Mouse (Mus musculus): ENCODE data around the gene Sox10.
A peak's percentile ranks its signal among the peaks of the same experiment; 100 is the strongest.

DNA sequence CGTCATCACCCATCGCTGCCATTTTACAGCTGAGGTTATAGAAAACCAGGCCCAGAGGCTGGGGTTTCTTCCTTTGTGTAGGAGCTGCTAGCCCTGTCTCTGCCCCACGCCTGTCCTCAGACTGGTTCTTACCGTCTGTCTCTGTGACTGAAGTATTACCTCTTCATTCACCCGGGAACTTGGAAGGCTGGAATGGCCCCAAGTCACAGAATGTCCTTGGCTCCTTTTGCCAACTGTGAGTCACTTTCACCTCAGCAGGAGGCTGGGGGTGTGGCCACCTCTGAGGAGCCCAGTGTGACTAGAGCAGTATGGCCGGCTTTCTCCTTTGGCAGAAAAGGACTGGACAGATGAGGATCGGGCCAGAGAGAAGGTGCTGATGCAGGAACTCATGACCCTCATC, 33.6 kb downstream of the Sox10 start:
- TF ChIP-seq POLR2A (IDR thresholded peaks at IDR 0.05; ENCODE audit: borderline replicate concordance, insufficient read depth, low read length): peak; percentile 26; the same call in 1 of the 2 replicates
- TF ChIP-seq CTCF (IDR thresholded peaks at IDR 0.05; ENCODE audit: borderline replicate concordance, insufficient read depth, low read depth, low read length): no peak

Measured in cerebellum, adult 2 months (tissue).